Mouse (Mus musculus): ENCODE measurements around the gene Slc30a5. TPM values are rescaled to one million over a fixed set of nuclear protein-coding genes. Genes with fewer than 3 reads are reported as not detected.

Slc30a5 gene
- polyA plus RNA-seq, 1 experiment = 23.2 TPM

DNA sequence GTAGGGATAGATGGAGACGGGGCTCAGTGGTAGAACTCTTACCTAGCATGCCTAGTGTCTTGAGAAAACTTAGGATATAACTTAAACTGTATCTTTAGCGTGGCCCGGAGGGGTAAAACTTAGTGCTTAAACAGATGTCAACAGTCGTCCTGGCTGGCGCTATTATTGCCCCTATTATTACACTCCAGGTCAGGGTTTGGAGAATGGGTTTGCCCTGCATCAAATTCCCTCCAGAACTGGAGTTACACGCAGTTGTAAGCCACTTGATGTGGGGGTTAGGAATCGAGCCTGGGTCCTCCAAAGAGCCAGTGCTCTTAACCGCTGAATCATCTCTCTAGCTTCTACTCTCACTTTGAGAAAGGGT is 57.2 kb downstream of the Slc30a5 start:
- 5% methylated on average over 8 of the region's 8 CpGs for WGBS
- TF ChIP-seq CTCF (IDR thresholded peaks at IDR 0.05; ENCODE audit: control insufficient read depth, insufficient read depth, low read length) (no peak), POLR2A (IDR thresholded peaks at IDR 0.05; ENCODE audit: borderline replicate concordance, control insufficient read depth, low read depth, low read length) (no peak)
- H3K4me3 ChIP-seq (replicated peaks; ENCODE audit: control insufficient read depth, low read depth, low read length) = peak overlapping the region; percentile 91
- H3K27ac ChIP-seq (ENCODE audit: control insufficient read depth, insufficient read depth, low read depth, low read length, poor library complexity) = no peak overlapping the region
- H3K4me1 ChIP-seq (ENCODE audit: control insufficient read depth, insufficient read depth, low read length) = no peaks in the 10 kb centered on the region; the same call in 1 of the 2 replicates

DNA sequence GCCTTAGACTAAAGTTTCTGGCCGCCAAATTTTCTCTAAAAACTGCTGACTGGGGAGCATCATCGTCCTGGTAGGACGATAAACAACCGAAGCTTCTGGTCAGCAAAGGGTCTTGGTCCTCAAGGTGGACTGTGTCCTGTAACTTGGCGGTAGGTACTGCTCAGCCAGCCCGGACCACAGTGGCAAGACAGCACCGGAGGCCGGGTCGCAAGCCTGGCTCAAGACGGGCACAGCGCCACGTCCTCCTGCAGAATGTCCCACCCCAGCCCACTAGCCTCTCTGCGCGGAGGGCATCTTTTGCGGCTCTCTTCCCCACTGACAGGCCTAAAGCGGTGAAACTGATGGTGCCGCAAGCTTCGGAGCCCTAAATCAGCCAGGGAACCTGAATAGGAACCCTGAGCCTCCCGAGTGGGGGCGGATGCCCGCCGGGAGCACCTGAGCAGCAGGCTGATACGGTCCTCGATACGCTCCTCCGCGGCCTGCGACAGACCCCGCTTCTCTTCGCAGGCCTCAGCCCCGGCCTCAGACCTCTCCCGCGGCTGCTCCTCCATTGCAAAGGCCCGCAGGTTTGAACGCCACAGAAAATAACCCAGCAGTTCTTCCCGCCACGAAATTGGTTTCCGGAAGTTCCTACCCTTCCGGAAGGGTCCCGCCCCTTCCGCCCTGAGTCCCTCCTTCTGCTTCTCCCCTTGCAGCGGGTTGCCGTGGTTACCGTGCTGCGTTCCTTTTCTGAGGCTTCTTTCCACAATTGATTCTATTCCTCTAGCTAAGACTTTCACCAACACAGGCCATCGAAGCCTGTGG is 57.8 kb downstream of the Slc30a5 start, which contains the start of gene Cenph:
TSS of gene Cenph (minus strand) at position 648 of the 804 bp plus-strand sequence.
- no peaks in the 10 kb centered on the region; the same call in 1 of the 2 replicates for H3K4me1 ChIP-seq (ENCODE audit: control insufficient read depth, insufficient read depth, low read length)
- peak within 1 kb of the TSS; percentile 50 for H3K27ac ChIP-seq (ENCODE audit: control insufficient read depth, insufficient read depth, low read depth, low read length, poor library complexity)
- WGBS = under 1% methylated on average over 46 of the region's 46 CpGs
- H3K4me3 ChIP-seq (replicated peaks; ENCODE audit: control insufficient read depth, low read depth, low read length) = peak within 1 kb of the TSS; percentile 91
- TF ChIP-seq CTCF (IDR thresholded peaks at IDR 0.05; ENCODE audit: control insufficient read depth, insufficient read depth, low read length) (no peak), POLR2A (IDR thresholded peaks at IDR 0.05; ENCODE audit: borderline replicate concordance, control insufficient read depth, low read depth, low read length) (no peak)

DNA sequence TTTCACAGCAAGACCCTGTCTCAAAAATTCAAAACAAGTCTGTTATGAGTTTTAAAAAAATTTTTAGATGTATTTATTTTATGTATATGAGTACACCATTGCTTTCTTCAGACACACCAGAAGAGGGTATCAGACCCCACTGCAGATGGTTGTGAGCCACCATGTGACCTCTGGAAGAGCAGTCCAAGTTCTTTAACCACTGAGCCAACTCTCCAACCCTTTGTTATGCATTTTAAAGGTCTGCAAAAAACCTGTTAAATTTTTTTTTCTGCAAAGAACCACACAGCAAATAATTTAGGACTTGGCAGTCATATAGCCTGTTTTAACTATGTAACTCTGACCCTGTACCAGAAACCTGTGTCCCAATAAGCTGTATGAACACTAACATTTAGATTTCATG is 58.5 kb downstream of the Slc30a5 start:
- Histone ChIP-seq H3K4me1 (ENCODE audit: control insufficient read depth, insufficient read depth, low read length) (no peaks in the 10 kb centered on the region; the same call in 1 of the 2 replicates), H3K27ac (ENCODE audit: control insufficient read depth, insufficient read depth, low read depth, low read length, poor library complexity) (no peak overlapping the region), H3K4me3 (replicated peaks; ENCODE audit: control insufficient read depth, low read depth, low read length) (no peak overlapping the region)
- TF ChIP-seq POLR2A (IDR thresholded peaks at IDR 0.05; ENCODE audit: borderline replicate concordance, control insufficient read depth, low read depth, low read length) (no peak), CTCF (IDR thresholded peaks at IDR 0.05; ENCODE audit: control insufficient read depth, insufficient read depth, low read length) (no peak)

DNA sequence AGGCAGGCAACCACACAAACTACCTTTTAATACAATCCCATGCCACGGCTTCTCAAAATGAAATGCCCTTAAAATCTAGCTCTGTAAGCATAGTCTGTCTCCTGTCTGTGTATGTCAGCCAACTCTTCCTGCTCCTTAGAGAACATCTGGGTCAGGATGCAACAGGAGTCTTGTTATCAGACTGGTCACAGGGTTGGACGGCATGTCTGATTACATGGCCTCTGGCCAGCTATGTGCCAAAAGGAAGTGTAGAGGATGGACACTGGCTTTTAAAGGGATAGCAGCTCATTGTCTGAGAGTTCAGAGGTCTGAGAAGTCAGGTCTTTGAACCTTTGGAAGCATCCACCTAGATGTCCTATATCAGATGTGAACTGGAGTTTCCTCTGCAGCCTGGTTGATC is 77.9 kb downstream of the Slc30a5 start:
- no peak overlapping the region for H3K4me3 ChIP-seq (replicated peaks; ENCODE audit: control insufficient read depth, low read depth, low read length)
- no peak for TF ChIP-seq CTCF (IDR thresholded peaks at IDR 0.05; ENCODE audit: control insufficient read depth, insufficient read depth, low read length)
- 63% methylated on average over 2 of the region's 2 CpGs for WGBS
- H3K27ac ChIP-seq (ENCODE audit: control insufficient read depth, insufficient read depth, low read depth, low read length, poor library complexity) = no peak overlapping the region
- H3K4me1 ChIP-seq (ENCODE audit: control insufficient read depth, insufficient read depth, low read length) = no peaks in the 10 kb centered on the region; the same call in none of the 2 replicates

DNA sequence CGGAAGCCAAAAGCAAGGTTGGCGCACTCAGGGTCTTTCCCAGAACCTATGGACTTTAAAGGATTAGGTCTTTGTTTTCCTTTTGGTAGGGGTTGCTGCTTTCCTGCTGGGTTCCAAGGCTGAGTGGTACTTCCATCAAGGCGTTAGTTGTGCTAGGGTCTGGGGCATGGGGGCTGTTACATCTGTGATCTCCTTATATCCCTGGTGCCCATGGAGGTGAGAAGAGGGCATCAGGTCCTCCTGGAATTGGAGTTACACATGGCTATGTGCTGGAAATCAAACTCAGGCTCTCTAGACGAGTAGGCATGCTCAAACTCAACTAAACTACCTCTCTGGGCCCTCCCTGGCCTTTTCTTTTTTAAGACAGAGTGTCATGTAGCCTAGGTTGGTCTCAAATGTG is 79.0 kb downstream of the Slc30a5 start:
- Histone ChIP-seq H3K4me3 (replicated peaks; ENCODE audit: control insufficient read depth, low read depth, low read length) (no peak overlapping the region), H3K4me1 (ENCODE audit: control insufficient read depth, insufficient read depth, low read length) (no peaks in the 10 kb centered on the region; the same call in none of the 2 replicates), H3K27ac (ENCODE audit: control insufficient read depth, insufficient read depth, low read depth, low read length, poor library complexity) (no peak overlapping the region)
- TF ChIP-seq POLR2A (IDR thresholded peaks at IDR 0.05; ENCODE audit: borderline replicate concordance, control insufficient read depth, low read depth, low read length) (no peak), CTCF (IDR thresholded peaks at IDR 0.05; ENCODE audit: control insufficient read depth, insufficient read depth, low read length) (no peak)
- WGBS = 88% methylated on average over 4 of the region's 4 CpGs

DNA sequence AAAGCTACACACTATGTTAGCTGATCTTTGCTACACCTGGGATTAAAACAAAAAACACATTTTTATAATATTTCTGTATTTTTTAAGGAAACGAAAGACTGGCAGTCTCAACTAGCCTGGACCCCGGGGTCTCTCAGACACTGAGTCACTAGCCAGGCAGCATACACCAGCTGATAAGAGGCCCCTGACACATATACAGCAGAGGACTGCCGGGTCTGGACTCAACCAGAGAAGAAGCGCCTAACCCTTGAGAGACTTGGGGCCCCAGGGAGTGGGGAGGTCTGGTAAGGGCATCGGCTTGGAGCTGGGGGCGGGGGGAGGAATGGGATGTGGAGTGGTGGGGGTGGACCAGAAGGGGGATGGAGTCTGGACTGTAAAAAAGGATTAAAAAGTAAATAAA is 80.2 kb downstream of the Slc30a5 start:
- Histone ChIP-seq H3K4me3 (replicated peaks; ENCODE audit: control insufficient read depth, low read depth, low read length) (no peak overlapping the region), H3K4me1 (ENCODE audit: control insufficient read depth, insufficient read depth, low read length) (no peaks in the 10 kb centered on the region; the same call in none of the 2 replicates), H3K27ac (ENCODE audit: control insufficient read depth, insufficient read depth, low read depth, low read length, poor library complexity) (no peak overlapping the region)
- TF ChIP-seq CTCF (IDR thresholded peaks at IDR 0.05; ENCODE audit: control insufficient read depth, insufficient read depth, low read length) (no peak), POLR2A (IDR thresholded peaks at IDR 0.05; ENCODE audit: borderline replicate concordance, control insufficient read depth, low read depth, low read length) (no peak)
- WGBS = 76% methylated on average over 6 of the region's 6 CpGs

Other genes with a start within 250 kb of the Slc30a5 start
- 1.4 TPM in 1 of 2 replicates, not detected in the other for gene Marveld2, start 216.5 kb downstream of the Slc30a5 start, polyA plus RNA-seq (2011; ENCODE audit: insufficient read depth, insufficient read length, low replicate concordance, missing spikeins)
- 65.5 and 83.2 TPM in 2 replicates for gene Ak6, start 182.4 kb downstream of the Slc30a5 start, polyA plus RNA-seq (2011; ENCODE audit: insufficient read depth, insufficient read length, low replicate concordance, missing spikeins)
- gene Rad17, start 182.4 kb downstream of the Slc30a5 start, polyA plus RNA-seq (2011; ENCODE audit: insufficient read depth, insufficient read length, low replicate concordance, missing spikeins) = 5.0 and 11.9 TPM in 2 replicates
- gene Taf9, start 181.8 kb downstream of the Slc30a5 start, polyA plus RNA-seq (2011; ENCODE audit: insufficient read depth, insufficient read length, low replicate concordance, missing spikeins) = 5.2 and 8.7 TPM in 2 replicates
- 11.6 and 18.3 TPM in 2 replicates for gene Ccdc125, start 163.7 kb downstream of the Slc30a5 start, polyA plus RNA-seq (2011; ENCODE audit: insufficient read depth, insufficient read length, low replicate concordance, missing spikeins)
- gene Cdk7, start 102.5 kb downstream of the Slc30a5 start, polyA plus RNA-seq (2011; ENCODE audit: insufficient read depth, insufficient read length, low replicate concordance, missing spikeins) = 18.1 and 24.2 TPM in 2 replicates
- 35.3 and 44.2 TPM in 2 replicates for gene Mrps36, start 88.8 kb downstream of the Slc30a5 start, polyA plus RNA-seq (2011; ENCODE audit: insufficient read depth, insufficient read length, low replicate concordance, missing spikeins)
- 50.0 and 67.5 TPM in 2 replicates for gene Cenph, start 57.5 kb downstream of the Slc30a5 start, polyA plus RNA-seq (2011; ENCODE audit: insufficient read depth, insufficient read length, low replicate concordance, missing spikeins)
- gene Ccnb1, start 46.9 kb downstream of the Slc30a5 start, polyA plus RNA-seq (2011; ENCODE audit: insufficient read depth, insufficient read length, low replicate concordance, missing spikeins) = 62.2 and 75.7 TPM in 2 replicates